Mouse (Mus musculus) embryonic fibroblast, embryonic 13.5 days (primary cell): ENCODE results near the gene Gzma.

Experiments used
- CTCF ChIP-seq: IDR thresholded peaks from 2 replicates; pipeline ENCODE4 v1.5.1; 2011; ENCODE audit warnings: mild to moderate bottlenecking, control low read depth, low read length, moderate library complexity, borderline replicate concordance; ENCODE audit not compliant: insufficient read depth
- POLR2A ChIP-seq: IDR thresholded peaks from 2 replicates; pipeline ENCODE4 v1.6.1; 2011; ENCODE audit warnings: low read depth, mild to moderate bottlenecking, control low read depth, low read length, moderate library complexity

DNA sequence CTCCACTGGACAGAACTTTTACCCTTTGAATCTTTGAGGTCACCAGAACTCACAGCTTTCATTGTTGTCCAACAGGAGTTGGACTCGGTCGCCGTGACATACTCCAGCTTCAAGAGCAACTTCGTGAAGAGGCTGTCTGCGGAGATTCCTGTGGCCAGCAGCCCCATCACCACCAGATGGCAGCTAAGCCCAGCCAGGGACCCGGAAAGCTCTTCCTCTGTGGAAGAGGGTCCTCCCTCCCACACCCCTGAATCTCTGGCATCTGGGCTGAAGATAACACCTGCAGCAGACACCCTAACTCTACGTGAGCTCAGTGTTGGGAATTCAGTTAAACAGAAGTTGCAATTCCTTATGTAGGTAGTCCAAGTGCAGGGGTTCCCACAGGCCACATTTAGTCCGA lies 45.0 kb downstream of the Gzma start:
- TF ChIP-seq CTCF, result peak; percentile 25; the same call in 1 of the 2 replicates
- TF ChIP-seq POLR2A, result no peak
